Mouse (Mus musculus) G1E (cell line): Measurements from ENCODE around the gene Lhx3. TPM values are rescaled to one million over a fixed set of nuclear protein-coding genes. Genes with fewer than 3 reads are reported as not detected.

Experiments
- ATAC-seq: 2 replicates; pipeline ENCODE4 v1.8.0; 2016; ENCODE audit warnings: mild to moderate bottlenecking; ENCODE audit not compliant: insufficient number of reproducible peaks, poor library complexity, low FRiP score, severe bottlenecking; ENCODE audit errors: extremely low read depth
- DNase-seq: peaks from one replicate; pipeline ENCODE4 v3.0.0; 2012; ENCODE audit warnings: low spot score
- H3K27me3 ChIP-seq: 2 replicates; pipeline ENCODE4 v1.6.1; 2012; ENCODE audit warnings: mild to moderate bottlenecking, low read length, inconsistent platforms; ENCODE audit not compliant: insufficient read depth
- H3K36me3 ChIP-seq: replicated peaks from 2 replicates; pipeline ENCODE3; 2012; ENCODE audit warnings: mild to moderate bottlenecking, inconsistent platforms
- H3K4me1 ChIP-seq: 2 replicates; pipeline ENCODE4 v1.6.1; 2012; ENCODE audit warnings: low read depth, low read length, inconsistent platforms, mixed read lengths; ENCODE audit not compliant: insufficient read depth
- H3K4me3 ChIP-seq: 2 replicates; pipeline ENCODE4 v1.5.1; 2012; ENCODE audit warnings: low read depth, mild to moderate bottlenecking, inconsistent platforms, low read length, moderate library complexity, mixed read lengths
- H3K9me3 ChIP-seq: replicated peaks from 2 replicates; pipeline ENCODE4 v1.6.1; 2012; ENCODE audit warnings: inconsistent platforms
- CTCF ChIP-seq: IDR thresholded peaks from 2 replicates; pipeline ENCODE4 v1.5.1; 2012; ENCODE audit warnings: low read depth, low read length, inconsistent platforms, mixed read lengths
- GATA1 ChIP-seq: IDR thresholded peaks from 2 replicates; pipeline ENCODE4 v1.6.1; 2012; ENCODE audit warnings: borderline replicate concordance, low read length, inconsistent platforms, mixed read lengths
- GATA2 ChIP-seq: IDR thresholded peaks from 2 replicates; pipeline ENCODE4 v1.6.1; 2012; ENCODE audit warnings: low read depth, low read length, inconsistent platforms, borderline replicate concordance
- POLR2AphosphoS5 ChIP-seq: IDR thresholded peaks from 2 replicates; pipeline ENCODE4 v1.6.1; 2012; ENCODE audit warnings: low read depth, low read length, inconsistent platforms; ENCODE audit not compliant: insufficient replicate concordance
- TAL1 ChIP-seq: conservative IDR thresholded peaks from 2 replicates; pipeline ENCODE4 v1.6.1; 2012; ENCODE audit warnings: low read depth, low read length, inconsistent platforms, mixed read lengths
- polyA plus RNA-seq: library from polyadenylated mRNA; stranded (reverse); fragments of >175 nt; gene quantifications from 2 replicates; pipeline ENCODE4 v1.2.3, GENCODE M21; 2012
- total RNA-seq, 2 experiments: library from RNA; stranded (forward) in 1 of 2; stranded (reverse) in 1 of 2; fragments of 200-1000 nt in 1 of 2; fragments of >200 nt in 1 of 2; fragmentation: Nextera tagmentation in 1 of 2; gene quantifications; 2 replicates each; pipeline ENCODE4 v1.2.3; 2014 to 2017

Lhx3 gene
- total and polyA plus RNA-seq, 3 experiments: not detected

- DNase-seq (peak; percentile 52), ATAC-seq (peak; percentile 34; the same call in 1 of the 2 replicates)
- no peak for TF ChIP-seq GATA1
- peak; percentile 77 for TF ChIP-seq TAL1
- Histone ChIP-seq H3K9me3 (no peaks in the 10 kb centered on the region), H3K27me3 (no peaks in the 10 kb centered on the region), H3K4me1 (peaks cover 36% of the 10 kb centered on the region), H3K4me3 (no peak overlapping the region; the same call in 1 of the 2 replicates), H3K36me3 (peaks cover 43% of the 10 kb centered on the region)
Measured at GRCm38 (mm10) chr2:26154586-26154985, 53.5 kb downstream of the Lhx3 start.

- peaks cover 36% of the 10 kb centered on the region for H3K4me1 ChIP-seq
- H3K27me3 ChIP-seq: no peaks in the 10 kb centered on the region
- H3K36me3 ChIP-seq: peaks cover 43% of the 10 kb centered on the region
- TF ChIP-seq TAL1 (no peak), POLR2AphosphoS5 (no peak), GATA1 (no peak), CTCF (peak; percentile 68)
- no peak overlapping the region; the same call in 1 of the 2 replicates for H3K4me3 ChIP-seq
- ATAC-seq (no peak), DNase-seq (peak; percentile 67)
- no peaks in the 10 kb centered on the region for H3K9me3 ChIP-seq
Measured at GRCm38 (mm10) chr2:26153909-26154340, 54.2 kb downstream of the Lhx3 start.

- H3K4me1 ChIP-seq: peaks cover 36% of the 10 kb centered on the region
- no peaks in the 10 kb centered on the region for H3K27me3 ChIP-seq
- no peak for DNase-seq
- ATAC-seq: no peak
- H3K9me3 ChIP-seq: no peaks in the 10 kb centered on the region
- no peak for TF ChIP-seq GATA1
- TF ChIP-seq TAL1: no peak
- no peak for TF ChIP-seq GATA2
- 0 out of 2 replicates have a peak, but pooled peaks have one; percentile 11 for TF ChIP-seq CTCF
- H3K36me3 ChIP-seq: peaks cover 48% of the 10 kb centered on the region
- H3K4me3 ChIP-seq: no peak overlapping the region
Measured at GRCm38 (mm10) chr2:26153295-26153694, 54.8 kb downstream of the Lhx3 start.

Other genes starting within 250 kb of the Lhx3 start
- 21.6 and 28.9 TPM in 2 replicates for gene Camsap1, start 225.0 kb downstream of the Lhx3 start, total RNA-seq (2014; fragmentation: Nextera tagmentation)
- gene Camsap1, start 225.0 kb downstream of the Lhx3 start, total RNA-seq (2017): 12.9 and 18.2 TPM in 2 replicates
- 4.8 and 5.1 TPM in 2 replicates for gene Camsap1, start 225.0 kb downstream of the Lhx3 start, polyA plus RNA-seq
- 36.4 and 110 TPM in 2 replicates for gene Ubac1, start 186.5 kb downstream of the Lhx3 start, total RNA-seq (2014; fragmentation: Nextera tagmentation)
- 41.3 and 42.2 TPM in 2 replicates for gene Ubac1, start 186.5 kb downstream of the Lhx3 start, total RNA-seq (2017)
- 99.1 and 128 TPM in 2 replicates for gene Ubac1, start 186.5 kb downstream of the Lhx3 start, polyA plus RNA-seq
- gene Nacc2, start 85.1 kb downstream of the Lhx3 start, total RNA-seq (2014; fragmentation: Nextera tagmentation): 2.0 and 5.1 TPM in 2 replicates
- 2.4 and 2.6 TPM in 2 replicates for gene Nacc2, start 85.1 kb downstream of the Lhx3 start, total RNA-seq (2017)
- gene Nacc2, start 85.1 kb downstream of the Lhx3 start, polyA plus RNA-seq: 4.3 and 7.4 TPM in 2 replicates
- 10.8 and 12.2 TPM in 2 replicates for gene Qsox2, start 29.2 kb upstream of the Lhx3 start, total RNA-seq (2014; fragmentation: Nextera tagmentation)
- 6.8 and 6.9 TPM in 2 replicates for gene Qsox2, start 29.2 kb upstream of the Lhx3 start, total RNA-seq (2017)
- gene Qsox2, start 29.2 kb upstream of the Lhx3 start, polyA plus RNA-seq: 7.6 TPM in 2 replicates
- gene Ccdc187, start 86.3 kb upstream of the Lhx3 start, total RNA-seq (2014; fragmentation: Nextera tagmentation): not detected in 2 replicates
- under 0.01 and 0.11 TPM in 2 replicates for gene Ccdc187, start 86.3 kb upstream of the Lhx3 start, total RNA-seq (2017)
- gene Ccdc187, start 86.3 kb upstream of the Lhx3 start, polyA plus RNA-seq: not detected in 2 replicates
- gene Gpsm1, start 107.2 kb upstream of the Lhx3 start, total RNA-seq (2014; fragmentation: Nextera tagmentation): not detected in 2 replicates
- gene Gpsm1, start 107.2 kb upstream of the Lhx3 start, total RNA-seq (2017): 0.22 and 0.46 TPM in 2 replicates
- 0.05 and 0.11 TPM in 2 replicates for gene Gpsm1, start 107.2 kb upstream of the Lhx3 start, polyA plus RNA-seq
- gene Dnlz, start 143.8 kb upstream of the Lhx3 start, total RNA-seq (2014; fragmentation: Nextera tagmentation): 7.6 and 8.8 TPM in 2 replicates
- gene Dnlz, start 143.8 kb upstream of the Lhx3 start, total RNA-seq (2017): 9.4 and 9.8 TPM in 2 replicates
- gene Dnlz, start 143.8 kb upstream of the Lhx3 start, polyA plus RNA-seq: 14.2 and 14.5 TPM in 2 replicates
- gene Card9, start 152.6 kb upstream of the Lhx3 start, total RNA-seq (2014; fragmentation: Nextera tagmentation): not detected in 2 replicates
- gene Card9, start 152.6 kb upstream of the Lhx3 start, total RNA-seq (2017): 0.12 and 0.16 TPM in 2 replicates
- gene Card9, start 152.6 kb upstream of the Lhx3 start, polyA plus RNA-seq: 0.35 and 0.38 TPM in 2 replicates
- gene Snapc4, start 172.4 kb upstream of the Lhx3 start, total RNA-seq (2014; fragmentation: Nextera tagmentation): 18.7 and 25.4 TPM in 2 replicates
- 42.2 and 46.0 TPM in 2 replicates for gene Snapc4, start 172.4 kb upstream of the Lhx3 start, total RNA-seq (2017)
- gene Snapc4, start 172.4 kb upstream of the Lhx3 start, polyA plus RNA-seq: 64.0 and 67.9 TPM in 2 replicates
- gene Entr1, start 181.0 kb upstream of the Lhx3 start, total RNA-seq (2014; fragmentation: Nextera tagmentation): 56.5 and 69.8 TPM in 2 replicates
- gene Entr1, start 181.0 kb upstream of the Lhx3 start, total RNA-seq (2017): 58.2 and 63.7 TPM in 2 replicates
- gene Entr1, start 181.0 kb upstream of the Lhx3 start, polyA plus RNA-seq: 68.2 and 71.5 TPM in 2 replicates
- 56.9 and 76.5 TPM in 2 replicates for gene Pmpca, start 181.1 kb upstream of the Lhx3 start, total RNA-seq (2014; fragmentation: Nextera tagmentation)
- gene Pmpca, start 181.1 kb upstream of the Lhx3 start, total RNA-seq (2017): 78.8 and 94.3 TPM in 2 replicates
- gene Pmpca, start 181.1 kb upstream of the Lhx3 start, polyA plus RNA-seq: 542 and 594 TPM in 2 replicates
- gene Inpp5e, start 200.9 kb upstream of the Lhx3 start, total RNA-seq (2014; fragmentation: Nextera tagmentation): 19.7 and 23.0 TPM in 2 replicates
- gene Inpp5e, start 200.9 kb upstream of the Lhx3 start, total RNA-seq (2017): 7.6 and 8.2 TPM in 2 replicates
- gene Inpp5e, start 200.9 kb upstream of the Lhx3 start, polyA plus RNA-seq: 16.0 and 16.2 TPM in 2 replicates
- 74.0 and 83.5 TPM in 2 replicates for gene Sec16a, start 236.9 kb upstream of the Lhx3 start, total RNA-seq (2014; fragmentation: Nextera tagmentation)
- 31.9 and 34.4 TPM in 2 replicates for gene Sec16a, start 236.9 kb upstream of the Lhx3 start, total RNA-seq (2017)
- 24.8 and 37.8 TPM in 2 replicates for gene Sec16a, start 236.9 kb upstream of the Lhx3 start, polyA plus RNA-seq